Mouse (Mus musculus): Measurements from ENCODE around the gene Bcl6b.

GRCm38 (mm10) chr11:70220731-70221602 is 8.6 kb downstream of the Bcl6b start, which contains the start of gene Slc16a13:
- TF ChIP-seq CTCF (IDR thresholded peaks at IDR 0.05; ENCODE audit: low read depth, low read length) (no peak), EP300 (IDR thresholded peaks at IDR 0.05; ENCODE audit: insufficient read depth, low read depth, low read length) (no peak)

All from ES-Bruce4 (cell line).